ENCODE assay signal across 7 mouse cellular contexts in the genomic region with DNA sequence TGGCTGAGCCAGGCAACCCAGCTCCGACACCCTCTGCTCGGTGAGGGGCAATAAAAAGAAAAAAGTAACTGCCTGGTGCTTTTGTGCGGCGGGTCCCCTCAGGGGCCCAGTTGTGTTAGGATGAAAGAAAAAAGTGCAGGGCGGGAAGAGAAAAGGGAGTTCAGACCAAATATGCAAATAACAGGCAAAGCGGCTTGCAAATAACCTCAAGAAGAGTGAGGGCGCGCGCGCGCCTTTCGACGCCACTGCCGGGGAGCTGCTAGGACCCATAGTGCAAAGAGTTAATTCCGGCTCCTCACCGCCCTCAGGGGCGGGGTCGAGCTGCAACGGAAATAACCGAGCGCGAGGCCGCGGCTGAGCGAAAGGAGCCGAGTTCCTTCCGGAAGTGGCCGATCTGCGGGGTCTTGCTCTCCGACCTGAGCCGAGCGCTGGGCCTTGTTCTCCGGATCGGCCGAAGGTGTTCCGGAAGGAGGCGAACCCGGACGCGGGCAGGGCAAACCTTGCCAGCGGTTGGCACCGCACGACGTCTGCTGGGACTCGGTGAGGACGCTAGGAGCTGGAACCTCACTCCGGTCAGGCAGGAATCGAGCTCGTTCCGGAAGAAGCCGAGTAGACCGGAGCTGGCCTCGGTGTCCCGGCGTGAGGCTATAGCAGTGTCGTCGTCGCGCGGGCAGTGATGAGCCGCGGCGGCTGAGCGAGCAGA. TPM values are rescaled to one million over a fixed set of nuclear protein-coding genes. Genes with fewer than 3 reads are reported as not detected.
DNase-seq lines count a peak whose midpoint lies in the region; ATAC-seq and TF ChIP-seq lines count a peak whose summit lies in the region.

A gene (plus strand): TSS at position 361 of the 703 bp plus-strand sequence.

- H3K4me2 ChIP-seq in intestine, postnatal 0 days (replicated peaks; ENCODE audit: low read depth): peak within 1 kb of the TSS; percentile 81
- peak within 1 kb of the TSS; percentile 73 for H3K4me2 ChIP-seq in midbrain, embryonic 12.5 days (replicated peaks)

- DNase-seq in adrenal gland, postnatal 10 days: peak; percentile 99
- peak; percentile 99 for DNase-seq in embryonic facial prominence, embryonic 10.5 days (ENCODE audit: low spot score)
- no peak for DNase-seq in gonadal fat pad, adult 2 months (ENCODE audit: low read depth)
- peak; percentile 99 for DNase-seq in left cerebral cortex, postnatal 4 days

- H3K36me3 ChIP-seq in embryonic facial prominence, embryonic 10.5 days (replicated peaks): peaks cover 74% of the 10 kb centered on the region
- H3K36me3 ChIP-seq in intestine, postnatal 0 days (ENCODE audit: control insufficient read depth, insufficient read depth): peaks cover 43% of the 10 kb centered on the region
- H3K36me3 ChIP-seq in midbrain, embryonic 12.5 days: peaks cover 27% of the 10 kb centered on the region
- peaks cover 33% of the 10 kb centered on the region for H3K36me3 ChIP-seq in small intestine, adult 2 months (ENCODE audit: control insufficient read depth, insufficient read depth, low read length)

- peak; percentile 74 for TF ChIP-seq POLR2A in small intestine, adult 2 months (IDR thresholded peaks at IDR 0.05; ENCODE audit: low read depth, low read length)

- peak; percentile 51 for TF ChIP-seq CTCF in intestine, postnatal 0 days (IDR thresholded peaks at IDR 0.05; ENCODE audit: low read depth)
- no peak for TF ChIP-seq CTCF in small intestine, adult 2 months (IDR thresholded peaks at IDR 0.05; ENCODE audit: extremely low read depth, insufficient read length, insufficient replicate concordance, low read depth, low read length)

- H3K9ac ChIP-seq in intestine, postnatal 0 days (ENCODE audit: low read depth, low read length): peak within 1 kb of the TSS; percentile 98
- peak within 1 kb of the TSS; percentile 99 for H3K9ac ChIP-seq in midbrain, embryonic 12.5 days (replicated peaks)

- intact Hi-C loops in left cerebral cortex, postnatal 4 days (cut with DNase I): loop anchor here (10.0 kb wide), 1 partner anchor 107 kb away; a partner anchor contains a TSS

- H3K9me3 ChIP-seq in embryonic facial prominence, embryonic 10.5 days: no peaks in the 10 kb centered on the region
- H3K9me3 ChIP-seq in intestine, postnatal 0 days (ENCODE audit: control insufficient read depth): no peaks in the 10 kb centered on the region
- H3K9me3 ChIP-seq in midbrain, embryonic 12.5 days: no peaks in the 10 kb centered on the region

- peak; percentile 94 for ATAC-seq in intestine, postnatal 0 days
- ATAC-seq in midbrain, embryonic 12.5 days (ENCODE audit: low FRiP score, low read depth): peak; percentile 96

- WGBS in embryonic facial prominence, embryonic 10.5 days: under 1% methylated on average over 64 of the region's 64 CpGs
- WGBS in intestine, postnatal 0 days: under 1% methylated on average over 64 of the region's 64 CpGs
- WGBS in midbrain, embryonic 12.5 days: under 1% methylated on average over 64 of the region's 64 CpGs
- WGBS in small intestine, adult 2 months: under 1% methylated on average over 64 of the region's 64 CpGs

- peaks cover 38% of the 10 kb centered on the region for H3K4me1 ChIP-seq in embryonic facial prominence, embryonic 10.5 days
- H3K4me1 ChIP-seq in intestine, postnatal 0 days (replicated peaks; ENCODE audit: control insufficient read depth, insufficient read depth, low read length): no peaks in the 10 kb centered on the region; the same call in 1 of the 2 replicates
- H3K4me1 ChIP-seq in midbrain, embryonic 12.5 days: peaks cover 35% of the 10 kb centered on the region
- H3K4me1 ChIP-seq in small intestine, adult 2 months (ENCODE audit: control insufficient read depth, insufficient read depth, insufficient read length, low read length): peaks cover 22% of the 10 kb centered on the region

- peak within 1 kb of the TSS; percentile 97 for H3K4me3 ChIP-seq in embryonic facial prominence, embryonic 10.5 days
- H3K4me3 ChIP-seq in intestine, postnatal 0 days (ENCODE audit: low read depth, low read length): peak within 1 kb of the TSS; percentile 83
- peak within 1 kb of the TSS; percentile 94 for H3K4me3 ChIP-seq in midbrain, embryonic 12.5 days
- peak within 1 kb of the TSS; percentile 97 for H3K4me3 ChIP-seq in small intestine, adult 2 months (ENCODE audit: low read depth, low read length)

- peak within 1 kb of the TSS; percentile 99 for H3K27ac ChIP-seq in embryonic facial prominence, embryonic 10.5 days (replicated peaks)
- peak within 1 kb of the TSS; percentile 98 for H3K27ac ChIP-seq in intestine, postnatal 0 days (ENCODE audit: low read depth, low read length)
- H3K27ac ChIP-seq in midbrain, embryonic 12.5 days (replicated peaks): peak within 1 kb of the TSS; percentile 98
- peak within 1 kb of the TSS; percentile 99 for H3K27ac ChIP-seq in small intestine, adult 2 months (ENCODE audit: insufficient read depth, low read depth, low read length)

- H3K27me3 ChIP-seq in embryonic facial prominence, embryonic 10.5 days (replicated peaks; ENCODE audit: low read depth, poor library complexity, severe bottlenecking): no peaks in the 10 kb centered on the region
- no peaks in the 10 kb centered on the region for H3K27me3 ChIP-seq in intestine, postnatal 0 days (replicated peaks; ENCODE audit: control insufficient read depth, insufficient read depth, low read length)
- no peaks in the 10 kb centered on the region for H3K27me3 ChIP-seq in midbrain, embryonic 12.5 days
- H3K27me3 ChIP-seq in small intestine, adult 2 months (ENCODE audit: control insufficient read depth, insufficient read depth, low read length): no peaks in the 10 kb centered on the region

RNA-seq across cellular contexts. Expression of the gene that starts here (rescaled TPM):
- total RNA-seq in adrenal gland, postnatal 10 days (2021): 100 to 1,000 TPM in 1 of 2 experiments, 10 to 100 TPM in 1; 94.8 to 111 TPM
- 212 and 216 TPM in 2 replicates for polyA plus RNA-seq in embryonic facial prominence, embryonic 10.5 days (2016; fragmentation: Nextera tagmentation; extraction: Ambion mirVana)
- 21.9 and 35.1 TPM in 2 replicates for polyA plus RNA-seq in gonadal fat pad, adult 2 months (2012; rRNA removed)
- polyA plus RNA-seq in intestine, postnatal 0 days (2015; fragmentation: Nextera tagmentation; extraction: Ambion mirVana): 53.1 and 54.1 TPM in 2 replicates
- 10 to 100 TPM; 75.4 to 79.6 TPM for total RNA-seq in left cerebral cortex, postnatal 4 days (2021)
- 189 and 192 TPM in 2 replicates for polyA plus RNA-seq in midbrain, embryonic 12.5 days (2016; fragmentation: Nextera tagmentation; extraction: Ambion mirVana)
- polyA plus RNA-seq in small intestine, adult 2 months (2012; rRNA removed): 15.0 and 21.7 TPM in 2 replicates
